Mouse (Mus musculus) forebrain, embryonic 10.5 days (tissue): ENCODE results near the gene Fer1l4. TPM values are rescaled to one million over a fixed set of nuclear protein-coding genes. Genes with fewer than 3 reads are reported as not detected.

Experiments
- DNase-seq: peaks from one replicate; pipeline ENCODE4 v3.0.0-alpha.2; 2017; ENCODE audit warnings: low spot score; ENCODE audit errors: extremely low spot score
- H3K27ac ChIP-seq: fragments of 300-500 bp; sonication (generic); 2 replicates; pipeline ENCODE4 v1.5.1; 2016; ENCODE audit warnings: mild to moderate bottlenecking
- H3K27me3 ChIP-seq: fragments of 300-500 bp; sonication (generic); 2 replicates; pipeline ENCODE4 v1.6.1; 2016; ENCODE audit warnings: mild to moderate bottlenecking; ENCODE audit not compliant: poor library complexity, severe bottlenecking
- H3K36me3 ChIP-seq: fragments of 300-500 bp; sonication (generic); replicated peaks from 2 replicates; pipeline ENCODE4 v1.6.1; 2016; ENCODE audit warnings: mild to moderate bottlenecking, moderate library complexity
- H3K4me1 ChIP-seq: fragments of 300-500 bp; sonication (generic); 2 replicates; pipeline ENCODE4 v1.6.1; 2016
- H3K4me3 ChIP-seq: fragments of 300-500 bp; sonication (generic); 2 replicates; pipeline ENCODE4 v1.5.1; 2016; ENCODE audit warnings: mild to moderate bottlenecking, moderate library complexity
- H3K9me3 ChIP-seq: fragments of 300-500 bp; sonication (generic); 2 replicates; pipeline ENCODE4 v1.6.1; 2016; ENCODE audit warnings: mild to moderate bottlenecking, moderate library complexity
- WGBS: fragments of 180-500 bp; shearing (Covaris S2); methylation state at CpG from one replicate; pipeline ENCODE4 v1.1.7; 2016; 5-methylcytosine and 5-hydroxymethylcytosine counted together
- polyA plus RNA-seq: library from polyadenylated mRNA; unstranded; fragments of >200 nt; fragmentation: Nextera tagmentation; extraction: Ambion mirVana; gene quantifications from 2 replicates; pipeline ENCODE4 v1.2.1, GENCODE M21; 2016

Gene Fer1l4
- polyA plus RNA-seq, 1 experiment from 2014 or later, result not detected

DNA sequence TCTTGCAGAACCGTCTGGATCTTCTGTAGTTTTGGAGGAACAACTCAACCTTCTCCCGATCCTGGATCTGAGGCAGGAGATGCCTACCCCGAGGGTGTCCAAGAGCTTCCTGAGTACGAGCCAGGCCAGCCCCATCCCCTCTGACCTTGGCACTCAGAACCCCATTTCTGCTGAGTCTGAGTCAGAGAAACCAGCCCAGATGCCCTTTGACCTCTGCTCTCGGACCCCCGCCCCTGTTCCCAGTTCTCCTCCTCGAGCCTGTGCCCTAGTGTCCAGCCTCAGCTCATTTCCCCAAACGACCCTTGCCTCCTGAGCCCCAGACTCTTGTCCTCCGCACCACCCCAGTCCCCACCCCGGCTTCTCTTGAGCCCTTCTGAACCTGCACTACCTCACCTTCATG, 13.4 kb upstream of the Fer1l4 start:
- Histone ChIP-seq H3K4me1 (peaks cover 23% of the 10 kb centered on the region), H3K4me3 (peak overlapping the region; percentile 85), H3K9me3 (no peaks in the 10 kb centered on the region), H3K27me3 (no peaks in the 10 kb centered on the region), H3K36me3 (peaks cover 41% of the 10 kb centered on the region), H3K27ac (peak overlapping the region; percentile 94)
- WGBS, result 36% methylated on average over 10 of the region's 10 CpGs
- no peak for DNase-seq

DNA sequence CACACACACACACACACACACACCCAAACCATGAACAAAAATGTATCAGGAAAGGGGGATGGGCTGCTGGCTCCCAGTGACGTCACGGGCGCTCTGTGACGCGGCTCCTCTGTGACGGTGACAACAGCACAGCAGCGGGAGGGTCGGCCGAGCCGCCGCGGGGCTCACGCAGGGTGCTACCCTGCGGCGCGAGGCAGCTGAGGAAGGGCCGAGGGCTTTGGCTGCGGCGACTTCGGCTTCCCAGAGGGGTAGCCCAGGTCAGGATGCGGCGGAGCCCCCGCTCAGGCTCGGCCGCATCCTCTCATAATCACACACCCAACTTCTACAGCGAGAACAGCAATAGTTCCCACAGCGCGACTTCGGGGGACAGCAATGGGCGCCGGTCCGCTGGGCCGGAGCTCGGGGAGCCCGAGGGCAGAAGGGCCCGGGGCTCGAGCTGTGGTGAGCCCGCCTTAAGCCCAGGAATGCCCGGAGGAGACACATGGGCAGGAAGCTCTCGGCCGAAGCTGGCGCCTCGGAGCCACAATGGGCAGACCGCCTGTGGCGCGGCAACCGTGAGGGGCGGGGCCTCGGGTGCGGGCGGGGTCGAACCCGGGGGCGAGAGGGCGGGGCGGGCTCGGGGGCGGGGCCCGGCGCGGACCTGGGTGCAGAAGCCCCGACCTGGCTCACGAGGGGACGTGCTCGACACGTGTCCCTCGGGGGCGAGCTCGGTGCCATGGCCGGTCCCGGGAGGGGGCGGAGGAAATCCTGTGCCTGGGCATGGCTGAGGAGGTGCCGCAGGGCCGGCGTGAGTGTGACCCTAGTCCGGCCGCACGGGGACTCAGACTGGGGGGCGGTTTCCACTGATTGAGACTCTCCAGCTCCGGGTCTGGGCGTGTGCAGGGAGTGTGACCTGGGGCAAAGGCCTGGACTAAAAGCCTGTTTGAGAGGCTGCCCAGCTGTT, 12.6 kb upstream of the Fer1l4 start, which contains the start of gene Spag4:
TSS of gene Spag4 (plus strand) at position 77 of the 943 bp plus-strand sequence.
- Histone ChIP-seq H3K4me1 (peaks cover 23% of the 10 kb centered on the region), H3K27ac (peak within 1 kb of the TSS; percentile 94)
- under 1% methylated on average over 81 of the region's 81 CpGs for WGBS

DNA sequence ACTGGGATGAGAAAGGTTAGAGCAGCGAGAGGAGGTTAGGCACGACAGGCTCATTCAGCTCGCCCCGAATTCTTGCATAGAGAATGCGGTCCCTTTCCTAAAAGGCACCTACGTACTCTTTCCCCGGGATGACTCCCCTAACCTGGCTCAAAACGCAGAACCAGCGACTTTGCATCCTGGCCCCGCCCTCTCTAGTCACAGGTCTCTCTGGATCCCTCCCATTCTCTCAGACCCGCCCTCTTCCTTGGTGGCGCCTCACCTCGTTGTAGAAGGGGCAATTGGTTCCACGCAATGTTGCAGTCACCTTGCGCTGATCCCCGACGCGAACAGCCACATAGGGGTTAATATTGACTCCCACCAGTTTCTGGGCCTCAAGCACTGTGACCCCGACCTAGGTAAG, 4.8 kb downstream of the Fer1l4 start:
- Histone ChIP-seq H3K27ac (no peak overlapping the region), H3K9me3 (no peaks in the 10 kb centered on the region), H3K36me3 (no peaks in the 10 kb centered on the region), H3K27me3 (peaks cover 29% of the 10 kb centered on the region), H3K4me1 (peaks cover 10% of the 10 kb centered on the region), H3K4me3 (peak overlapping the region; percentile 18; the same call in 1 of the 2 replicates)
- no peak for DNase-seq
- WGBS, result 8% methylated on average over 19 of the region's 19 CpGs

More for the DNA sequence above, 12.6 kb upstream of the Fer1l4 start, which contains the start of gene Spag4:
- Histone ChIP-seq H3K36me3 (peaks cover 33% of the 10 kb centered on the region), H3K9me3 (no peaks in the 10 kb centered on the region), H3K27me3 (no peaks in the 10 kb centered on the region), H3K4me3 (peak within 1 kb of the TSS; percentile 85)
- DNase-seq, result peak; percentile 83

DNA sequence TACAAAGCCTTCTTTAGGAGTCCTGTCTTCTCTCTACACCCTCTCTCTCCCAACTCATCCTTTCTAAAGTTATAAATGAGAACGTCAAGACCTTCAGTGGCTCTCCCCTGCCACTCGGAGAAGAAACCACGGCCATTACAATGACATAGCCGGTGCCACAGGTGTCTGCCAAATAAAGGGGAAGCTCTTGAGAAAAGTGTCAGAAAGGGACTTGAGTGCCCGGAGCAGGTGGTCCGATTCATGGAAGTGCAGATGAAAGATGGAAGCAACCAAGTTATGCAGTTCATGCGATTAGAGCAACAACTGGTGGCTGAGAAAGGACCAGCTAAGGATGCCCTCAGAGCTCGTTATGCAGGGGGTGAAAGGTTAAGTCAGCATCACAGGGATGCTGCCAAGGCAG, 9.8 kb downstream of the Fer1l4 start:
- Histone ChIP-seq H3K27me3 (peaks cover 13% of the 10 kb centered on the region), H3K4me1 (peaks cover 3% of the 10 kb centered on the region), H3K27ac (no peak overlapping the region), H3K36me3 (no peaks in the 10 kb centered on the region), H3K4me3 (no peak overlapping the region), H3K9me3 (no peaks in the 10 kb centered on the region)
- DNase-seq, result no peak
- 82% methylated on average over 8 of the region's 8 CpGs for WGBS

DNA sequence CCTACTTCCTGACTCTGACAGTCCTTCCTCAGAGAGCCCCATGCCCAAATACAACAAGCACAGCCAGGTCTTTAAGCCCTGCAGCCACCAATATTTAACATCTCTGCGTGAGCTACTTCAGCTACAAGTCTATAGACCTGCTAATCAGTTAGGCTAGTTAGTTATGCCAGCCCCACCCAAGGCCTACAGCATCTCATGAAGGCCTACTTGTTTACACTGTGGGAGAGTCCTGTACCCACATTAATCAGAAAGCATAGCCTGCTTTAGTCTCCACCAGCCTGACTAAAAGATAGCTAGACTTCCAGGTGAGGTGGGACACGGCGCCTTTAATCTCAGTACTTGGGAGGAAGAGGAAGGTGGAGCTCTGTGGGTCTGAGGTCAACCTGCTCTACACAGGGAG, 13.4 kb downstream of the Fer1l4 start:
- H3K36me3 ChIP-seq, result no peaks in the 10 kb centered on the region
- H3K4me3 ChIP-seq, result no peak overlapping the region
- H3K4me1 ChIP-seq, result no peaks in the 10 kb centered on the region
- H3K9me3 ChIP-seq, result no peaks in the 10 kb centered on the region
- no peak for DNase-seq
- 86% methylated on average over 3 of the region's 3 CpGs for WGBS
- H3K27ac ChIP-seq, result no peak overlapping the region
- no peaks in the 10 kb centered on the region for H3K27me3 ChIP-seq

DNA sequence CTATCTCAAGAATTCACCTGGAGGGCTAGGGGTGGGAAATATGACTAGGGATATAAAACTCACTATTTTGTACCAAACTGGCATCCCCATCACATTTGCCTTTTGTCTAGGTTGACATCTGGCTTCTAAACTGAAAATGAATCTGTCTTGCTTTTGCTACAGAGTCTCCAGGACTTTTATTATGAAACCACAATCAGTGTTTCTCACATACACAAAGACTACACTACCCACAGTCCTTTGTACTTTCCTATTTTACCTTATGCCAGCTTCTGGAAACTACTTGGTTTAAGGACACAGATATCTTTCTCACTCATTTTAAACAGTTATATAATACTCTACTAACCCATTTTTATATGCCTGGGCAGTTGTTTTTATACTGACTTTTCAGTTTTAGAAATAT, 27.3 kb downstream of the Fer1l4 start:
- no peak for DNase-seq
- Histone ChIP-seq H3K27me3 (no peaks in the 10 kb centered on the region), H3K4me1 (no peaks in the 10 kb centered on the region), H3K4me3 (no peak overlapping the region), H3K36me3 (peaks cover under 1% of the 10 kb centered on the region; the same call in 1 of the 2 replicates), H3K27ac (no peak overlapping the region), H3K9me3 (no peaks in the 10 kb centered on the region)

DNA sequence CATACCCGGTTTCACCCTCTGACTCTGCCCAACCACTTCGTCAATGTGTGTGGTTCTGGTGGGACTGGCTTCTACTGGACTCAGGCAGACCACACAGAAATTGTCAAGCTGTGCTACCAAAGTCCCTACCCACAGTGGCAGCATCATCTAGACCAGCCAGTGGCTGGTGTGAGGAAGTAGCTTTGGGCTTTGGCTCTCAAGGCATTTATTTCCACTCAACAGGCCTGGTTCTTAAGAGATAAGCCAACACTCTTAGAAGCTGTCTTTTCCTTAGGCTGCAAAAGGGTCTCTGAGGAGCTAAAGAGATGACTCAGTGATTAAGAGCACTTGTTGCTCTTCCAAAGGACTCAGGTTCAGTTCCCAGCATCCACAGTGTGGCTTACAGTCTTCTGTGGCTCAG, 31.0 kb downstream of the Fer1l4 start:
- H3K36me3 ChIP-seq, result peaks cover 35% of the 10 kb centered on the region
- no peak overlapping the region for H3K27ac ChIP-seq
- H3K4me1 ChIP-seq, result no peaks in the 10 kb centered on the region
- H3K27me3 ChIP-seq, result no peaks in the 10 kb centered on the region
- no peak overlapping the region for H3K4me3 ChIP-seq
- DNase-seq, result no peak
- H3K9me3 ChIP-seq, result no peaks in the 10 kb centered on the region
- 91% methylated on average over 2 of the region's 2 CpGs for WGBS

DNA sequence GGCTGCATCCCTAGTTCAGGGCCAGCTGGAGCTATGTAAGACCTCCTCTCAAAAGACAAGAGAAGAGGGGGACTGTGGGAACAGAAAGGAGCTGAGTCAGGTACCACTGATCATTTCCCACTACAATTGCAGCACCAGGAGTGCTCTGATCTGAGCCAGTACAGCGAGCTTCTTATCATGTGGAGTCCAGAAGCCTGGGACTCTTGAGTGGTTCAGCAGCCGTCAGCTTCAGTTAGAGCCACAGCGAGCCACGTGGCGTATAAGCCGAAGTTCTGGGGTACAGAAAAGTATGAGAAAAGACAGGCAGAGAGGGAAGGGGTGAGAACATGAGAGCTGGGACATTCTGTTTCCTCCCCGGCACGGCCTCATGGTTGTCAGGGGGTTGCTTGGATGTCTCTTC, 31.5 kb downstream of the Fer1l4 start:
- no peak overlapping the region for H3K4me3 ChIP-seq

DNA sequence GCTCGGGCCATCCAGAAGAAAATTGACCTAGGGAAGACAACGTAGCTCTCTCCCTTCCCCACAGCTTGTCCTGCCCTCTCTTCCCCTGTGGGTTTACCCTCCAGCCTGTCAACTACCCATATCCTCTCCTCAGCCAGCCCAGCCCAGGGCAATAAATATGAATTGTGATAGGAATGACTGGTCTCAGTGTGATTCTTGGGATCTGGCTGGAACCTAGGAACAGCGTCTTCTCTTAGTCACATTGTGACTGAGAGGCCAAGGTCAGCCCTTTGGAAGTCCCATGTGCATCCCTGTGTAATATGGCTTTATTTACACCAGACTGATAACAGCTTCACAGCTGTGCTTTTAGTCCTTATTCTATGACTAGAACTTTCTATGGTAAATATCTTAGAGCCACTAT, 34.6 kb downstream of the Fer1l4 start:
- no peaks in the 10 kb centered on the region for H3K4me1 ChIP-seq
- H3K27me3 ChIP-seq, result no peaks in the 10 kb centered on the region
- H3K36me3 ChIP-seq, result peaks cover 71% of the 10 kb centered on the region
- no peak for DNase-seq
- 95% methylated on average over 3 of the region's 3 CpGs for WGBS
- no peak overlapping the region for H3K27ac ChIP-seq
- no peaks in the 10 kb centered on the region for H3K9me3 ChIP-seq
- H3K4me3 ChIP-seq, result no peak overlapping the region

More for the DNA sequence above, 31.5 kb downstream of the Fer1l4 start:
- Histone ChIP-seq H3K36me3 (peaks cover 40% of the 10 kb centered on the region), H3K9me3 (no peaks in the 10 kb centered on the region), H3K27ac (no peak overlapping the region), H3K27me3 (no peaks in the 10 kb centered on the region), H3K4me1 (no peaks in the 10 kb centered on the region)
- no peak for DNase-seq
- 95% methylated on average over 8 of the region's 8 CpGs for whole genome bisulfite sequencing

DNA sequence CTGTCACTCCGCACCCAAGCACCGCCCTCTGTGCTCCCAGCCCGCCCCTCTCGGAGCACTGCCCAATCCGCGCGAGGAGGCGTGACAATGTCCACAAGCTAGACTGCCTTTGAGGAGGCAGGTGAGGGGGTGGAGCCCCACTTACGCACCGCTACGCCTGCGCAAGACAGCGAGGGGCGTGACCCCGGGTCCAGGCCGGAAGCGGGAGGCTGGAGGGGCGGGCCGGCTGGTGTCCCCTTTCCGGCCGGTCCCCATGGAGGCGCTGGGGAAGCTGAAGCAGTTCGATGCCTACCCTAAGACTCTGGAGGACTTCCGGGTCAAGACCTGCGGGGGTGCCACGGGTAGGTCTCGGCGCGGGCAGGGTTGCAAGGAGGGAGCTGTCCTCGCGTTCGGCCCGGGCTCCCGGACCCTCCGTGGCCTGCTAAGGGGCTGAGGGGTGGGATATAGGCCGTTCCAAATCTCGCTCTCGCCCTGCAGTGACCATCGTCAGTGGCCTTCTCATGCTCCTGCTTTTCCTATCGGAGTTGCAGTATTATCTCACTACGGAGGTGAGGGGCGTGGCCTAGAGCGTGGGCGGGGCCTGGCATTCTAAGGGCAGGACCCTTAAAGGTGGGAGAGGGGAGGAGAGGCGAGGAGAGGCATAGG, 44.7 kb downstream of the Fer1l4 start, which contains the start of the genes 6430550D23Rik and Ergic3:
TSS of gene 6430550D23Rik (minus strand) at position 90 of the 645 bp plus-strand sequence.
TSS of gene Ergic3 (plus strand) at position 158 of the 645 bp plus-strand sequence.
- Histone ChIP-seq H3K36me3 (peaks cover 47% of the 10 kb centered on the region), H3K27me3 (no peaks in the 10 kb centered on the region), H3K4me1 (peaks cover 20% of the 10 kb centered on the region), H3K27ac (peak within 1 kb of the TSS; percentile 90), H3K9me3 (peaks cover 4% of the 10 kb centered on the region; the same call in 1 of the 2 replicates), H3K4me3 (peak within 1 kb of the TSS; percentile 90)
- peak; percentile 98 for DNase-seq
- under 1% methylated on average over 45 of the region's 45 CpGs for WGBS

DNA sequence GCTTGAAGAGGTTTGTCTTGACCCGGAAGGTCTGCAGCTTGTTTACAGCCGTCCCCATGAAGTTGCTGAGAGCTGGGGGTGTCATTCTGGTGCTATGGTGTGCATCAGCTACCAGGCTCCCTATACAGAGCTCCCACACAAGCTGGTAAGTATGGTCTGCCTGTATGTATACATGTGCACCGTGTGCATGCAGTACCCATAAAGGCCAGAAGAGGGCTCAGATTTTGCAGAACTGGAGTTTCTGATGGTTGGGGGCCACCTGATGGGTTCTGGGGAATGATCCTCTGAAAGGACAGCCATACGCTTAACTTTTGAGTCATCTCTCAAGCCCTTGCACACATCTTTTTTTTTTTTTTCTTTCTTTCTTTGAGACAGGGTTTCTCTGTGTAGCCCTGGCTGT, 47.4 kb downstream of the Fer1l4 start:
- Histone ChIP-seq H3K9me3 (peaks cover 4% of the 10 kb centered on the region; the same call in 1 of the 2 replicates), H3K4me1 (peaks cover 20% of the 10 kb centered on the region), H3K36me3 (peaks cover 37% of the 10 kb centered on the region), H3K27ac (no peak overlapping the region), H3K4me3 (no peak overlapping the region), H3K27me3 (no peaks in the 10 kb centered on the region)
- WGBS, result 91% methylated on average over 4 of the region's 4 CpGs
- DNase-seq, result no peak

DNA sequence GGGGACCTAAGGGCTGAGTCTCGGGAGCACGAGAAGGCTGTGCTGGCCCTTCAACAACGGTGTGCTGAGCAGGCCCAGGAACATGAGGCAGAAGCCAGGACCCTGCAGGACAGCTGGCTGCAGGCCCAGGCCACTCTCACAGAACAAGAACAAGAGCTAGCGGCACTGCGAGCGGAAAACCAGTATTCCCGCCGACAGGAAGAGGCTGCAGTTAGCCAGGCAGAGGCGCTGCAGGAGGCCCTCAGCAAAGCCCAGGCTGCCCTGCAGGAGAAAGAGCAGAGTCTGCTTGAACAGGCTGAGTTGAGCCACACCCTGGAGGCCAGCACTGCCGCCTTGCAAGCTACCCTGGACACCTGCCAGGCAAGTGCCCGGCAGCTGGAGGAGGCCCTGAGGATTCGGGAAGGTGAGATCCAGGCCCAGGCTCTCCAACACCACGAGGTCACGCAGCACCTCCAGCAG, 60.9 kb downstream of the Fer1l4 start:
- DNase-seq, result no peak
- Histone ChIP-seq H3K9me3 (no peaks in the 10 kb centered on the region), H3K36me3 (peaks cover 100% of the 10 kb centered on the region), H3K27ac (no peak overlapping the region), H3K4me3 (no peak overlapping the region), H3K4me1 (no peaks in the 10 kb centered on the region), H3K27me3 (no peaks in the 10 kb centered on the region)
- WGBS, result 91% methylated on average over 14 of the region's 14 CpGs
